Mouse (Mus musculus) heart, postnatal 10 days (tissue): ENCODE data around the gene Garem2. TPM values are rescaled to one million over a fixed set of nuclear protein-coding genes. Genes with fewer than 3 reads are reported as not detected.
"Not testable (repeated sequence)": the region's sequence is repeated elsewhere in the genome, so short reads cannot be mapped to it uniquely, and the experiment has no call there.

Experiments
- DNase-seq, 2 experiments: peaks; one replicate each; pipeline ENCODE4 v3.0.0; 2021
- intact Hi-C: fragments of 180-260 bp; cut with DNase I; formaldehyde crosslinking; loops from one replicate; pipeline ENCODE4 v1.15.1; 2025
- total RNA-seq, 2 experiments: library from RNA; stranded (reverse); gene quantifications; 2 replicates each; pipeline ENCODE4 v1.2.3; 2021

The Garem2 gene
- under 1 TPM; 0.22 to 0.26 TPM for total RNA-seq

GRCm38 (mm10) chr5:30104841-30105667 is at the start of gene Garem2:
Garem2 (plus strand) TSS chr5:30105161.
- no peak for DNase-seq
- intact Hi-C loops, result no loop called here

GRCm38 (mm10) chr5:30058216-30058731 is 46.7 kb upstream of the Garem2 start:
- DNase-seq, result no peak
- intact Hi-C loops, result no loop called here

- DNase-seq, intact Hi-C loops: not testable (repeated sequence)
Observed at GRCm38 (mm10) chr5:30059607-30060006, 45.4 kb upstream of the Garem2 start.

GRCm38 (mm10) chr5:30067726-30068125 is 37.2 kb upstream of the Garem2 start:
- intact Hi-C loops, result no loop called here

GRCm38 (mm10) chr5:30071677-30072076 is 33.3 kb upstream of the Garem2 start:
- intact Hi-C loops, result loop anchor here (5.0 kb wide), 1 partner anchor 244 kb away; no protein-coding TSS in a partner anchor

More at GRCm38 (mm10) chr5:30067726-30068125, 37.2 kb upstream of the Garem2 start:
- DNase-seq, result no peak

GRCm38 (mm10) chr5:30072377-30072776 is 32.6 kb upstream of the Garem2 start:
- no peak for DNase-seq
- intact Hi-C loops, result loop anchor here (5.0 kb wide), 1 partner anchor 245 kb away; no protein-coding TSS in a partner anchor

More at GRCm38 (mm10) chr5:30071677-30072076, 33.3 kb upstream of the Garem2 start:
- no peak for DNase-seq

GRCm38 (mm10) chr5:30072825-30073821 is 31.8 kb upstream of the Garem2 start, which contains the start of gene Tyms:
Tyms (minus strand) TSS chr5:30073617.
- intact Hi-C loops, result loop anchor here (5.0 kb wide), 1 partner anchor 246 kb away; no protein-coding TSS in a partner anchor
- DNase-seq, result peak; percentile 85 to 86

GRCm38 (mm10) chr5:30092701-30093100 is 12.3 kb upstream of the Garem2 start:
- no peak for DNase-seq
- intact Hi-C loops, result loop anchor here (5.0 kb wide), 1 partner anchor 265 kb away; no protein-coding TSS in a partner anchor

- intact Hi-C loops, result loop anchor here (5.0 kb wide), 1 partner anchor 267 kb away; no protein-coding TSS in a partner anchor
- no peak for DNase-seq
Observed at GRCm38 (mm10) chr5:30094399-30094798, 10.6 kb upstream of the Garem2 start.

- intact Hi-C loops, result no loop called here
Observed at GRCm38 (mm10) chr5:30095731-30096130, 9.2 kb upstream of the Garem2 start.

GRCm38 (mm10) chr5:30098260-30098659 is 6.7 kb upstream of the Garem2 start:
- DNase-seq, result no peak
- intact Hi-C loops, result no loop called here

More at GRCm38 (mm10) chr5:30095731-30096130, 9.2 kb upstream of the Garem2 start:
- no peak for DNase-seq

GRCm38 (mm10) chr5:30103340-30103739 is 1.6 kb upstream of the Garem2 start:
- intact Hi-C loops, result no loop called here
- DNase-seq, result no peak

- intact Hi-C loops, result no loop called here
- DNase-seq, result peak; percentile 46 to 65
Observed at GRCm38 (mm10) chr5:30104339-30104738, 622 bp upstream of the Garem2 start.

- intact Hi-C loops, result no loop called here
Observed at GRCm38 (mm10) chr5:30105668-30106300, 823 bp downstream of the Garem2 start, which contains the start of gene 3110082J24Rik. 3110082J24Rik (minus strand) TSS chr5:30106086.

GRCm38 (mm10) chr5:30106756-30107155 is 1.8 kb downstream of the Garem2 start:
- DNase-seq, result no peak
- intact Hi-C loops, result no loop called here

More at GRCm38 (mm10) chr5:30105668-30106300, 823 bp downstream of the Garem2 start, which contains the start of gene 3110082J24Rik:
- DNase-seq, result no peak

GRCm38 (mm10) chr5:30107186-30107585 is 2.2 kb downstream of the Garem2 start:
- intact Hi-C loops, result no loop called here
- DNase-seq, result no peak

GRCm38 (mm10) chr5:30107611-30108041 is 2.7 kb downstream of the Garem2 start:
- intact Hi-C loops, result no loop called here
- no peak for DNase-seq

GRCm38 (mm10) chr5:30108233-30108632 is 3.3 kb downstream of the Garem2 start:
- intact Hi-C loops, result no loop called here
- no peak for DNase-seq

- no peak for DNase-seq
- intact Hi-C loops, result loop anchor here (10.0 kb wide), 1 partner anchor 285 kb away; no protein-coding TSS in a partner anchor
Observed at GRCm38 (mm10) chr5:30109899-30110298, 4.9 kb downstream of the Garem2 start.
